Mouse (Mus musculus): ENCODE measurements around the gene Cdcp1. TPM values are rescaled to one million over a fixed set of nuclear protein-coding genes. Genes with fewer than 3 reads are reported as not detected.

Gene Cdcp1
- 0.09 and 0.16 TPM in 2 replicates for polyA plus RNA-seq (2015; fragmentation: Nextera tagmentation; extraction: Ambion mirVana)

- Histone ChIP-seq H3K4me3 (peak within 1 kb of the TSS; percentile 26), H3K9ac (0 out of 2 replicates have a peak within 1 kb of the TSS, but pooled peaks have one; percentile 49), H3K36me3 (no peaks in the 10 kb centered on the region), H3K9me3 (no peaks in the 10 kb centered on the region), H3K4me1 (replicated peaks) (peaks cover 8% of the 10 kb centered on the region), H3K27me3 (peaks cover 33% of the 10 kb centered on the region), H3K27ac (no peak within 1 kb of the TSS), H3K4me2 (peak within 1 kb of the TSS; percentile 53)
- no peak for ATAC-seq (ENCODE audit: low FRiP score)
- WGBS = 7% methylated on average over 44 of the region's 45 CpGs
Measured at GRCm38 (mm10) chr9:123215621-123216440, at the start of gene Cdcp1. TSS of gene Cdcp1 (minus strand) at chr9:123216038.

GRCm38 (mm10) chr9:123260611-123261021 lies 44.8 kb upstream of the Cdcp1 start, which contains the start of gene Tmem158:
TSS of gene Tmem158 (minus strand) at chr9:123260764.
- peak within 1 kb of the TSS; percentile 80 for H3K4me2 ChIP-seq
- no peaks in the 10 kb centered on the region for H3K36me3 ChIP-seq
- H3K27me3 ChIP-seq = peaks cover 18% of the 10 kb centered on the region
- peaks cover 8% of the 10 kb centered on the region; the same call in 1 of the 2 replicates for H3K4me1 ChIP-seq (replicated peaks)
- H3K27ac ChIP-seq = peak within 1 kb of the TSS; percentile 88
- WGBS = 1% methylated on average over 38 of the region's 40 CpGs
- peak within 1 kb of the TSS; percentile 81 for H3K4me3 ChIP-seq
- H3K9me3 ChIP-seq = no peaks in the 10 kb centered on the region
- peak; percentile 92 for ATAC-seq (ENCODE audit: low FRiP score)
- peak within 1 kb of the TSS; percentile 90 for H3K9ac ChIP-seq

DNA sequence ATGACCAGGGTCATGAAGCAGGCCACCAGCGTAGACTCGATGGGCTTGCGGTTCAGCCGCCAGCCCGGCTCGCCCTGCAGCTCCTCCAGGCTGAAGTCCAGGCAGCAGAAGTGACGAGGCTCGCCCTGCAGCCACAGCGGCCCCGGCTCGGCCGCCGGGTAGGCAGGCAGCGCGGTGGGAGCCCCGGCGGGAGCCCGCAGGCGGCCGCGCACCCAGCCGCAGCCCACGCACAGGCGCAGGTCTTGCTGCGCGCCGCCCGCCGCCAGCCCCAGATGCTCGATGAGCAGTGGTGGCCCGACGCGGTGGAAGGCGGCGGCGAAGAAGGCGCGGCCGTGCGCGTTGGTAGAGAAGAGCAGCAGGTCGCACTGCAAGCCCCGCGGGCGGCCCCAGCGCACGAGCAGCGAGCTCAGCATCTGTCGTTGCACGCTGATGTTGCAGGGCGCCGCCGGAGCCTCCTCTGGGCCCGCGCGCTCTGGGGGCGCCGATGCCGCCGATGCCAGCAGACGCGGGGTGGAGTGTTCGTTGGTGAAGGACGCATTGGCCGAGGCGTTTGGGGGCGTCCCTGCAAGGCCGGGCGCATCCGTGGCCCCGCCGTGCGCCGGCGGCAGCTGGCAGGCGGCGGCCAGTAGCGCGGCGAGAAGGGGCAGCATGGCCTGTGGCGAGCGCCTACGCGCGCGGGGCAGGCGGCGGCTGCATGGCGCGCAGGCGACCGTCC lies 44.2 kb upstream of the Cdcp1 start:
- no peaks in the 10 kb centered on the region for H3K36me3 ChIP-seq
- peaks cover 20% of the 10 kb centered on the region for H3K27me3 ChIP-seq
- peak overlapping the region; percentile 88 for H3K27ac ChIP-seq
- H3K4me1 ChIP-seq (replicated peaks) = peaks cover 8% of the 10 kb centered on the region; the same call in 1 of the 2 replicates
- H3K4me3 ChIP-seq = peak overlapping the region; percentile 81
- H3K9ac ChIP-seq = peak overlapping the region; percentile 90
- peak; percentile 82 for ATAC-seq (ENCODE audit: low FRiP score)
- peak overlapping the region; percentile 80 for H3K4me2 ChIP-seq
- H3K9me3 ChIP-seq = no peaks in the 10 kb centered on the region
- under 1% methylated on average over 83 of the region's 92 CpGs for WGBS

DNA sequence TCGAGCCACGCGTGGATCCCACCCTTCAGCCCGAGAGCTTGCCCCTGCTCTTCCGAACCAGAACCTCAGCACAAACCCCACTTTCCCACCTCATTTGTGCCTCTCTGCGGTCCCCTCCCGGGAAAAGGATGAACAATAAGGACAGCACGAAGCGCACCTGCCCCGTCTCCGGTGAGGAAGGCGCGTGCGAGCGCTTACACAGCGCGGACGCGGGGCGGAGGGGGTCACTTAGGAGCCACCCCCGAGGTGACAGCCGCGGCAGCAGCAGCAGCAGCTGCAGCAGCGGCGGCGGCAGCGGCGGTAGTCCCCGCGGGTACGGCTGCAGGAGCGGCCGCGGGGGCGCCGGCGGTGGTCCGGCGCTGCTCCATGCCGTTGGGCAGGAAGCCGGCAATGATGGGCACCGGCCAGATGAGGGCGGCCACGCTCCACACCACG lies 43.6 kb upstream of the Cdcp1 start:
- 1% methylated on average over 45 of the region's 45 CpGs for WGBS
- Histone ChIP-seq H3K36me3 (no peaks in the 10 kb centered on the region), H3K4me1 (replicated peaks) (peaks cover 8% of the 10 kb centered on the region; the same call in 1 of the 2 replicates), H3K4me3 (peak overlapping the region; percentile 81), H3K9me3 (no peaks in the 10 kb centered on the region), H3K27ac (peak overlapping the region; percentile 88), H3K27me3 (peaks cover 22% of the 10 kb centered on the region), H3K9ac (peak overlapping the region; percentile 90), H3K4me2 (peak overlapping the region; percentile 80)
- peak; percentile 26 for ATAC-seq (ENCODE audit: low FRiP score)

GRCm38 (mm10) chr9:123258796-123259195 lies 43.0 kb upstream of the Cdcp1 start:
- no peaks in the 10 kb centered on the region for H3K36me3 ChIP-seq
- no peak for ATAC-seq (ENCODE audit: low FRiP score)
- peak overlapping the region; percentile 81 for H3K4me3 ChIP-seq
- no peaks in the 10 kb centered on the region for H3K9me3 ChIP-seq
- peak overlapping the region; percentile 80 for H3K4me2 ChIP-seq
- 18% methylated on average over 10 of the region's 10 CpGs for WGBS
- H3K27me3 ChIP-seq = peaks cover 26% of the 10 kb centered on the region
- H3K9ac ChIP-seq = peak overlapping the region; percentile 43; the same call in 1 of the 2 replicates
- H3K4me1 ChIP-seq (replicated peaks) = peaks cover 8% of the 10 kb centered on the region; the same call in 1 of the 2 replicates
- H3K27ac ChIP-seq = no peak overlapping the region

- Histone ChIP-seq H3K27ac (no peak overlapping the region), H3K9ac (no peak overlapping the region), H3K4me3 (no peak overlapping the region), H3K36me3 (no peaks in the 10 kb centered on the region), H3K27me3 (peaks cover 18% of the 10 kb centered on the region), H3K4me1 (replicated peaks) (peaks cover 8% of the 10 kb centered on the region; the same call in 1 of the 2 replicates), H3K9me3 (no peaks in the 10 kb centered on the region), H3K4me2 (no peak overlapping the region)
- 86% methylated on average over 3 of the region's 3 CpGs for WGBS
- no peak for ATAC-seq (ENCODE audit: low FRiP score)
Measured at GRCm38 (mm10) chr9:123255736-123256135, 39.9 kb upstream of the Cdcp1 start.

- H3K27me3 ChIP-seq = no peaks in the 10 kb centered on the region
Measured at GRCm38 (mm10) chr9:123247992-123248391, 32.2 kb upstream of the Cdcp1 start.

DNA sequence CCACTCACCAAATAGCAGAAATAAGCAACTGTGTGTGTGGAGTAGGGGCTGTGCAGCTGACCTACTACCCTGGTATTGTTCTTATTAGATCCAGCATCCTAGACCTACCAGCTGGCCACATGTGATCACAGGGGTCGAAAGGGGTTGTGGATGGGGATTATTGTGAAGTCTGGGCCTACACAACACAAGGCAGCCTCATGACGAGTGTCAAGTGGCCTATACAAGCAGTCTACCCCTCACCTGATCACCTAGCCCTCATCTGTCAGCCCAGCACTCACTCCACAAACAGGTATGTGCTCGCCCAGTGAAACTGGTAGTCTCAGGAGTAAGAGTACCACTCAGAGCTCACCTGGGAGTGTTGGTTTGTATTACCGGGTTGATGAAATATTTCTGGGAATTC lies 29.3 kb upstream of the Cdcp1 start:
- WGBS = 80% methylated on average over 4 of the region's 4 CpGs
- Histone ChIP-seq H3K9me3 (no peaks in the 10 kb centered on the region), H3K4me3 (no peak overlapping the region), H3K36me3 (no peaks in the 10 kb centered on the region), H3K27ac (no peak overlapping the region), H3K4me1 (replicated peaks) (no peaks in the 10 kb centered on the region), H3K4me2 (no peak overlapping the region), H3K9ac (no peak overlapping the region), H3K27me3 (no peaks in the 10 kb centered on the region)
- ATAC-seq (ENCODE audit: low FRiP score) = no peak

More at GRCm38 (mm10) chr9:123247992-123248391, 32.2 kb upstream of the Cdcp1 start:
- H3K27ac ChIP-seq = no peak overlapping the region
- no peaks in the 10 kb centered on the region for H3K4me1 ChIP-seq (replicated peaks)
- H3K36me3 ChIP-seq = no peaks in the 10 kb centered on the region
- no peak overlapping the region for H3K9ac ChIP-seq
- H3K4me3 ChIP-seq = no peak overlapping the region
- no peaks in the 10 kb centered on the region for H3K9me3 ChIP-seq
- no peak for ATAC-seq (ENCODE audit: low FRiP score)
- 84% methylated on average over 1 of the region's 1 CpGs for WGBS
- H3K4me2 ChIP-seq = no peak overlapping the region

GRCm38 (mm10) chr9:123243988-123244387 lies 28.1 kb upstream of the Cdcp1 start:
- ATAC-seq (ENCODE audit: low FRiP score) = no peak
- Histone ChIP-seq H3K9me3 (no peaks in the 10 kb centered on the region), H3K27ac (no peak overlapping the region), H3K27me3 (no peaks in the 10 kb centered on the region), H3K4me3 (no peak overlapping the region), H3K36me3 (no peaks in the 10 kb centered on the region), H3K4me1 (replicated peaks) (no peaks in the 10 kb centered on the region; the same call in 1 of the 2 replicates), H3K9ac (no peak overlapping the region), H3K4me2 (no peak overlapping the region)
- WGBS = 68% methylated on average over 10 of the region's 10 CpGs

DNA sequence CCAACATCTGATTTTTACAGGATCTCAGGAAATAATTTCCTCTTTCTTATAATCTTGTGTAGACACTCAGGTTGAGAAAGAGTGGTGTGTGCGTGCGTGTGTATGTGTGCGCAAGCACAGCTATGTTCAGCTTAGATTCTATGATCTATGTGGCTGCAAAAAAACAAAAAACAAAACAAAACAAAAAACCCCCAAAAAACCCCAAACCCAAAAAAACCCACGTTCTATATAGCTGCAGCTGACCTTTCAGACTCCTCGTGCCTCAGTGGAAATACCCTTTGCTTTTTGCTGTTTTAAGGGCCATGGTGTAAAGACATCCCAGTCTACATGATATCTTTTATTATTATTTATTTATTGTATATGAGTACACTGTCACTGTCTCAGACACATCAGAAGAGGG lies 25.4 kb upstream of the Cdcp1 start:
- Histone ChIP-seq H3K9me3 (no peaks in the 10 kb centered on the region), H3K27ac (no peak overlapping the region), H3K9ac (no peak overlapping the region), H3K4me2 (no peak overlapping the region), H3K4me1 (replicated peaks) (peaks cover 13% of the 10 kb centered on the region), H3K27me3 (no peaks in the 10 kb centered on the region), H3K4me3 (no peak overlapping the region), H3K36me3 (no peaks in the 10 kb centered on the region)
- WGBS = 96% methylated on average over 5 of the region's 5 CpGs
- no peak for ATAC-seq (ENCODE audit: low FRiP score)

DNA sequence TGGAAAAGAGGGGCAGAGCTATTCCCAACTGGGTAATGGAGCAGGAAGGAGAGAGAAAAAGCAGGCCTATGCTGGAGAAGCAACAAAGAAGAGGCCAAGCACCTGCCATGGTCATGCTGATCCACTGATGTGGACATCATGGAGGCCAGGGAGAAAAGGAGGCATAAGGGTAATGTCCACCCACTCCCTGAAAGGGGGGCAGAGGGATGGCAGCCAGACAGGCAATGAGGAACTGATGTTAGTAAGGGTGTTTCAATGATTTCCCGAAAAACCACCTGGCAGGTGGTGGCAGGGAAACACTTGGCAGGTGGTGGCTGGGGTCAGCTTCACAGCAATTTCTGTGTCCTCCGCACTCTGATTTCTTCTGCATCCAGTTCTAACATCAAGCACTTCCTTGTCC lies 24.9 kb upstream of the Cdcp1 start:
- H3K4me3 ChIP-seq = no peak overlapping the region
- no peak overlapping the region for H3K27ac ChIP-seq
- WGBS = 92% methylated on average over 2 of the region's 2 CpGs
- H3K9me3 ChIP-seq = no peaks in the 10 kb centered on the region
- no peak for ATAC-seq (ENCODE audit: low FRiP score)
- no peak overlapping the region for H3K9ac ChIP-seq
- no peak overlapping the region for H3K4me2 ChIP-seq
- H3K4me1 ChIP-seq (replicated peaks) = peaks cover 13% of the 10 kb centered on the region
- H3K36me3 ChIP-seq = no peaks in the 10 kb centered on the region
- H3K27me3 ChIP-seq = 0 out of 2 replicates have a peak, but pooled peaks cover 1% of the 10 kb centered on the region

- H3K4me2 ChIP-seq = no peak overlapping the region
- no peaks in the 10 kb centered on the region for H3K36me3 ChIP-seq
- H3K9me3 ChIP-seq = no peaks in the 10 kb centered on the region
- WGBS = 98% methylated on average over 5 of the region's 5 CpGs
- H3K4me3 ChIP-seq = no peak overlapping the region
- no peak overlapping the region for H3K9ac ChIP-seq
- 0 out of 2 replicates have a peak, but pooled peaks cover 3% of the 10 kb centered on the region for H3K27me3 ChIP-seq
- peaks cover 13% of the 10 kb centered on the region for H3K4me1 ChIP-seq (replicated peaks)
- ATAC-seq (ENCODE audit: low FRiP score) = no peak
- H3K27ac ChIP-seq = no peak overlapping the region
Measured at GRCm38 (mm10) chr9:123240271-123240670, 24.4 kb upstream of the Cdcp1 start.

Measured in hindbrain, embryonic 13.5 days (tissue).